In genomic region chr14:25541213-25541612, GRCm38 (mm10) we compare ENCODE assay signal across 30 mouse cellular contexts.
A peak's percentile ranks its signal among the peaks of the same experiment; 100 is the strongest.
DNase-seq lines count a peak whose midpoint lies in the region; ATAC-seq and TF ChIP-seq lines count a peak whose summit lies in the region.
"Had no signal": no experiment of that assay in that cellular context is flagged by ENCODE, and none has a peak within 500 bp of the region (broad histone marks: within the 10 kb centered on the region; RNA-seq: fewer than 3 reads in every experiment).

No protein-coding gene starts in this region.

- H3K27ac ChIP-seq in forebrain, embryonic 12.5 days: 0 out of 2 replicates have a peak overlapping the region, but pooled peaks have one; percentile 46
- no peak overlapping the region for H3K27ac ChIP-seq in forebrain, embryonic 11.5 days (ENCODE audit: low read depth, low read length)
- H3K27ac ChIP-seq in hindbrain, postnatal 0 days: no peak overlapping the region
- no peak overlapping the region for H3K27ac ChIP-seq in hindbrain, embryonic 11.5 days (ENCODE audit: low read depth, low read length)
- H3K27ac ChIP-seq in midbrain, embryonic 16.5 days (ENCODE audit: low read length): peak overlapping the region; percentile 3; the same call in 1 of the 2 replicates
- H3K27ac ChIP-seq in midbrain, embryonic 14.5 days (replicated peaks; ENCODE audit: low read depth, low read length): no peak overlapping the region
- H3K27ac ChIP-seq in neural tube, embryonic 15.5 days (replicated peaks): 0 out of 2 replicates have a peak overlapping the region, but pooled peaks have one; percentile 38
- H3K27ac ChIP-seq: embryonic facial prominence, embryonic 13.5 days; heart, adult 2 months; hindbrain, embryonic 12.5 days; limb, embryonic 12.5 days; liver, embryonic 13.5 days; stomach, embryonic 15.5 days had no signal

- H3K4me3 ChIP-seq in forebrain, embryonic 12.5 days (replicated peaks): no peak overlapping the region
- H3K4me3 ChIP-seq in forebrain, embryonic 11.5 days (ENCODE audit: low read depth, low read length): no peak overlapping the region
- no peak overlapping the region for H3K4me3 ChIP-seq in hindbrain, postnatal 0 days (ENCODE audit: low read length)
- no peak overlapping the region for H3K4me3 ChIP-seq in hindbrain, embryonic 11.5 days (ENCODE audit: low read depth, low read length)
- H3K4me3 ChIP-seq in midbrain, embryonic 16.5 days (ENCODE audit: low read depth, low read length): no peak overlapping the region
- H3K4me3 ChIP-seq in midbrain, embryonic 14.5 days (replicated peaks; ENCODE audit: low read depth, low read length): no peak overlapping the region
- H3K4me3 ChIP-seq in neural tube, embryonic 15.5 days (replicated peaks): no peak overlapping the region
- H3K4me3 ChIP-seq: embryonic facial prominence, embryonic 13.5 days; gastrocnemius, adult 2 months; heart, adult 2 months; hindbrain, embryonic 12.5 days; limb, embryonic 12.5 days; liver, embryonic 13.5 days; megakaryocyte, embryonic 14.5 days; stomach, embryonic 15.5 days had no signal

- H3K27me3 ChIP-seq in forebrain, embryonic 12.5 days: no peaks in the 10 kb centered on the region
- no peaks in the 10 kb centered on the region for H3K27me3 ChIP-seq in forebrain, embryonic 11.5 days (ENCODE audit: control insufficient read depth, insufficient read depth, low read length)
- no peaks in the 10 kb centered on the region for H3K27me3 ChIP-seq in hindbrain, postnatal 0 days (ENCODE audit: insufficient read depth, low read length)
- no peaks in the 10 kb centered on the region for H3K27me3 ChIP-seq in hindbrain, embryonic 11.5 days (ENCODE audit: control insufficient read depth, insufficient read depth, low read length)
- no peaks in the 10 kb centered on the region for H3K27me3 ChIP-seq in midbrain, embryonic 16.5 days (ENCODE audit: control insufficient read depth, insufficient read depth, low read depth, low read length)
- H3K27me3 ChIP-seq in midbrain, embryonic 14.5 days (ENCODE audit: control insufficient read depth, insufficient read depth, low read length): no peaks in the 10 kb centered on the region
- H3K27me3 ChIP-seq in neural tube, embryonic 15.5 days (replicated peaks): no peaks in the 10 kb centered on the region
- H3K27me3 ChIP-seq: embryonic facial prominence, embryonic 13.5 days; hindbrain, embryonic 12.5 days; limb, embryonic 12.5 days; liver, embryonic 13.5 days; megakaryocyte, embryonic 14.5 days; stomach, embryonic 15.5 days had no signal

- H3K4me1 ChIP-seq in forebrain, embryonic 12.5 days: peaks cover 15% of the 10 kb centered on the region
- no peaks in the 10 kb centered on the region for H3K4me1 ChIP-seq in forebrain, embryonic 11.5 days (replicated peaks; ENCODE audit: control insufficient read depth, insufficient read depth, low read length)
- peaks cover 7% of the 10 kb centered on the region; the same call in 1 of the 2 replicates for H3K4me1 ChIP-seq in hindbrain, postnatal 0 days (ENCODE audit: insufficient read depth, low read length)
- H3K4me1 ChIP-seq in hindbrain, embryonic 11.5 days (replicated peaks; ENCODE audit: control insufficient read depth, insufficient read depth, low read length): 0 out of 2 replicates have a peak, but pooled peaks cover under 1% of the 10 kb centered on the region
- peaks cover 8% of the 10 kb centered on the region for H3K4me1 ChIP-seq in midbrain, embryonic 16.5 days (ENCODE audit: control insufficient read depth, insufficient read depth, low read length)
- H3K4me1 ChIP-seq in midbrain, embryonic 14.5 days (ENCODE audit: control insufficient read depth, insufficient read depth, low read length): peaks cover 3% of the 10 kb centered on the region; the same call in 1 of the 2 replicates
- H3K4me1 ChIP-seq in neural tube, embryonic 15.5 days: peaks cover 41% of the 10 kb centered on the region

- TF ChIP-seq CTCF in hindbrain, postnatal 0 days (IDR thresholded peaks at IDR 0.05; ENCODE audit: low read depth): no peak

- H3K36me3 ChIP-seq in forebrain, embryonic 12.5 days (replicated peaks): peaks cover 76% of the 10 kb centered on the region
- H3K36me3 ChIP-seq in forebrain, embryonic 11.5 days (ENCODE audit: control insufficient read depth, insufficient read depth, low read length): peaks cover 3% of the 10 kb centered on the region; the same call in 1 of the 2 replicates
- peaks cover 6% of the 10 kb centered on the region for H3K36me3 ChIP-seq in hindbrain, postnatal 0 days (ENCODE audit: insufficient read depth, low read length)
- peaks cover 2% of the 10 kb centered on the region; the same call in 1 of the 2 replicates for H3K36me3 ChIP-seq in hindbrain, embryonic 11.5 days (ENCODE audit: control insufficient read depth, insufficient read depth, low read length)
- no peaks in the 10 kb centered on the region for H3K36me3 ChIP-seq in midbrain, embryonic 16.5 days (ENCODE audit: control insufficient read depth, insufficient read depth, low read length)
- peaks cover 58% of the 10 kb centered on the region for H3K36me3 ChIP-seq in midbrain, embryonic 14.5 days (ENCODE audit: control insufficient read depth, insufficient read depth, low read length)
- H3K36me3 ChIP-seq in neural tube, embryonic 15.5 days: peaks cover 19% of the 10 kb centered on the region

- H3K9ac ChIP-seq in forebrain, embryonic 12.5 days: no peak overlapping the region
- no peak overlapping the region for H3K9ac ChIP-seq in forebrain, embryonic 11.5 days (ENCODE audit: low read length)
- H3K9ac ChIP-seq in hindbrain, postnatal 0 days (replicated peaks; ENCODE audit: low read length): 0 out of 2 replicates have a peak overlapping the region, but pooled peaks have one; percentile 9
- H3K9ac ChIP-seq in hindbrain, embryonic 11.5 days (ENCODE audit: low read depth, low read length): no peak overlapping the region
- H3K9ac ChIP-seq in midbrain, embryonic 16.5 days (ENCODE audit: low read depth, low read length): no peak overlapping the region
- H3K9ac ChIP-seq in midbrain, embryonic 14.5 days (replicated peaks; ENCODE audit: low read length): no peak overlapping the region
- H3K9ac ChIP-seq in neural tube, embryonic 15.5 days (replicated peaks): no peak overlapping the region; the same call in 1 of the 2 replicates
- H3K9ac ChIP-seq: embryonic facial prominence, embryonic 13.5 days; hindbrain, embryonic 12.5 days; limb, embryonic 12.5 days; liver, embryonic 13.5 days; stomach, embryonic 15.5 days had no signal

- WGBS in forebrain, embryonic 12.5 days: 85% methylated on average over 5 of the region's 5 CpGs
- WGBS in forebrain, embryonic 11.5 days: 82% methylated on average over 5 of the region's 5 CpGs
- 65% methylated on average over 5 of the region's 5 CpGs for WGBS in hindbrain, postnatal 0 days
- 82% methylated on average over 5 of the region's 5 CpGs for WGBS in hindbrain, embryonic 11.5 days
- WGBS in midbrain, embryonic 16.5 days: 88% methylated on average over 5 of the region's 5 CpGs
- 86% methylated on average over 5 of the region's 5 CpGs for WGBS in midbrain, embryonic 14.5 days
- 85% methylated on average over 5 of the region's 5 CpGs for WGBS in neural tube, embryonic 15.5 days

- ATAC-seq in forebrain, embryonic 12.5 days (ENCODE audit: low FRiP score): no peak
- no peak for ATAC-seq in forebrain, embryonic 11.5 days (replicated peaks; ENCODE audit: low FRiP score)
- ATAC-seq in hindbrain, postnatal 0 days: no peak
- no peak for ATAC-seq in hindbrain, embryonic 11.5 days (ENCODE audit: low FRiP score)
- no peak for ATAC-seq in midbrain, embryonic 16.5 days
- ATAC-seq in midbrain, embryonic 14.5 days (ENCODE audit: low FRiP score, low TSS enrichment): no peak
- no peak for ATAC-seq in neural tube, embryonic 15.5 days (ENCODE audit: low FRiP score)
- ATAC-seq: forebrain, embryonic 16.5 days; inflammation-experienced regulatory T-cells, adult 6 months; lung, postnatal 0 days had no signal

- no peak for DNase-seq in forebrain, embryonic 11.5 days (ENCODE audit: low spot score)
- DNase-seq in hindbrain, postnatal 0 days (ENCODE audit: low spot score): no peak
- DNase-seq in hindbrain, embryonic 11.5 days (ENCODE audit: low spot score): no peak
- no peak for DNase-seq in midbrain, embryonic 14.5 days
- DNase-seq in left cerebral cortex, adult 18-20 months (ENCODE audit: low spot score in 2 of 2): no peak
- DNase-seq: adrenal gland, postnatal 25 days; B cell, adult 2 months; cerebellum, adult 11-12 months; gastrocnemius, adult 2 months; gastrocnemius, postnatal 36 days; heart, adult 2 months; heart, postnatal 14 days; kidney, adult 11 months; kidney, postnatal 14 days; layer of hippocampus, adult 9-11 months; liver, embryonic 13.5 days; lung, adult 18-20 months; lung, postnatal 4 days; right cerebral cortex, postnatal 25 days had no signal

- no peak overlapping the region for H3K4me2 ChIP-seq in forebrain, embryonic 12.5 days
- H3K4me2 ChIP-seq in forebrain, embryonic 11.5 days (ENCODE audit: low read depth, low read length, severe bottlenecking): no peak overlapping the region
- no peak overlapping the region for H3K4me2 ChIP-seq in hindbrain, postnatal 0 days (ENCODE audit: low read depth, low read length)
- H3K4me2 ChIP-seq in hindbrain, embryonic 11.5 days (replicated peaks; ENCODE audit: low read depth, low read length): no peak overlapping the region
- H3K4me2 ChIP-seq in midbrain, embryonic 16.5 days (ENCODE audit: low read length): no peak overlapping the region
- no peak overlapping the region for H3K4me2 ChIP-seq in midbrain, embryonic 14.5 days (ENCODE audit: low read length)
- H3K4me2 ChIP-seq in neural tube, embryonic 15.5 days: no peak overlapping the region
- H3K4me2 ChIP-seq: embryonic facial prominence, embryonic 13.5 days; hindbrain, embryonic 12.5 days; limb, embryonic 12.5 days; liver, embryonic 13.5 days; stomach, embryonic 15.5 days had no signal

- no peaks in the 10 kb centered on the region for H3K9me3 ChIP-seq in forebrain, embryonic 12.5 days
- H3K9me3 ChIP-seq in forebrain, embryonic 11.5 days (ENCODE audit: control insufficient read depth, low read length): no peaks in the 10 kb centered on the region
- H3K9me3 ChIP-seq in hindbrain, postnatal 0 days (ENCODE audit: low read length): no peaks in the 10 kb centered on the region
- no peaks in the 10 kb centered on the region for H3K9me3 ChIP-seq in hindbrain, embryonic 11.5 days (ENCODE audit: control insufficient read depth, low read length)
- no peaks in the 10 kb centered on the region for H3K9me3 ChIP-seq in midbrain, embryonic 16.5 days (replicated peaks; ENCODE audit: control insufficient read depth, low read length, poor library complexity, severe bottlenecking)
- H3K9me3 ChIP-seq in midbrain, embryonic 14.5 days (ENCODE audit: control insufficient read depth, low read length): no peaks in the 10 kb centered on the region
- no peaks in the 10 kb centered on the region for H3K9me3 ChIP-seq in neural tube, embryonic 15.5 days (replicated peaks)
- H3K9me3 ChIP-seq: embryonic facial prominence, embryonic 13.5 days; hindbrain, embryonic 12.5 days; limb, embryonic 12.5 days; liver, embryonic 13.5 days; megakaryocyte, embryonic 14.5 days; stomach, embryonic 15.5 days had no signal

Comparison
In these comparisons a context has a peak if more than half of its experiments do, and no peak if none do; other contexts are left out.
1. H3K27ac ChIP-seq: peak in forebrain, embryonic 12.5 days (single experiment), midbrain, embryonic 16.5 days (single experiment) and neural tube, embryonic 15.5 days (single experiment); none in forebrain, embryonic 11.5 days (single experiment), hindbrain, postnatal 0 days (single experiment), hindbrain, embryonic 11.5 days (single experiment) and midbrain, embryonic 14.5 days (single experiment).